Mouse (Mus musculus) brain, embryonic 14.5 days (tissue): ENCODE measurements at regions not wholly inside any gene's neighbourhood (a gene's known extent, or its start where the extent isn't known, plus 50 kb on each side); places are given as distances from the start of the nearest gene placed in this dataset.

Experiments used
- CTCF ChIP-seq: fragments of 200-500 bp; IDR thresholded peaks from 2 replicates; pipeline ENCODE4 v1.5.1; 2012; ENCODE audit warnings: inconsistent platforms, mild to moderate bottlenecking, moderate library complexity, borderline replicate concordance; ENCODE audit not compliant: insufficient read depth, insufficient read length; ENCODE audit errors: extremely low read depth
- POLR2A ChIP-seq: fragments of 200-500 bp; IDR thresholded peaks from 2 replicates; pipeline ENCODE4 v1.6.1; 2012; ENCODE audit warnings: mild to moderate bottlenecking, inconsistent platforms, borderline replicate concordance; ENCODE audit not compliant: poor library complexity, insufficient read depth, insufficient read length, severe bottlenecking; ENCODE audit errors: extremely low read depth

DNA sequence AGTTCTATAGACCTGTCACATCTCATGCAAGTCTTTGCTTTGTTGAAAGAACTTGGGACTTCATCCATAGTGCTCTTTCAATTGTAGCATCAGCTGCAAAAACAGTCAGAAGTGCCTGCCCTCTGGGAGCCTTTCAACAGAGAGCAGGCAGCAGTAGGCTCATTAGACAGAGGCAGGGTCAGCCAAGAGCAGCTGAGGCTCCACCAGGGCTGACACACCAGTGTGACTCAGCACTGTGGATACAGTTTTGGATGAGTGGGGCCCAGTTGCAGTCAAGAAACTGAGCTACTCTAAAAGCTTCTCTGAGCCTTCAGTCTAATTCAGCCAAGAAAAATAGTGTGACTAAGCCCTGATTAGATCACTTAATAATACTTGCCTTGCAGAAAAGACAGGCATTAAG is 326.0 kb upstream of the Arrdc3 start:
- no peak for TF ChIP-seq POLR2A
- no peak for TF ChIP-seq CTCF
